Mouse (Mus musculus): ENCODE measurements around the gene Ascc1. TPM values are rescaled to one million over a fixed set of nuclear protein-coding genes. Genes with fewer than 3 reads are reported as not detected.

Gene Ascc1
- total RNA-seq (2023), result 10 to 100 TPM; 25.9 to 27.7 TPM

GRCm38 (mm10) chr10:60002673-60003212, at the start of gene Ascc1, which contains the start of gene Anapc16:
TSS of gene Ascc1 (plus strand) at chr10:60002805.
TSS of gene Anapc16 (minus strand) at chr10:60003135.

GRCm38 (mm10) chr10:60106146-60106530, 103.5 kb downstream of the Ascc1 start, which contains the start of gene Spock2:
TSS of gene Spock2 (plus strand) at chr10:60106219.

Other genes starting within 250 kb of the Ascc1 start
- 10 to 100 TPM; 50.4 to 58.4 TPM for gene Dnajb12, start 123.2 kb upstream of the Ascc1 start, total RNA-seq (2023)
- gene Ddit4, start 51.0 kb upstream of the Ascc1 start, total RNA-seq (2023), result 100 to 1,000 TPM; 120 to 141 TPM
- 10 to 100 TPM; 49.7 to 60.0 TPM for gene Anapc16, start 330 bp downstream of the Ascc1 start, total RNA-seq (2023)
- 1 to 10 TPM in 1 of 2 experiments, under 1 TPM in 1; 0.76 to 1.0 TPM for gene Spock2, start 103.4 kb downstream of the Ascc1 start, total RNA-seq (2023)
- under 1 TPM; 0.24 to 0.58 TPM for gene Chst3, start 216.5 kb downstream of the Ascc1 start, total RNA-seq (2023)

All from monocyte, adult 59 days (primary cell).